Mouse (Mus musculus): ENCODE data around the gene Aox1.

The Aox1 gene

GRCm38 (mm10) chr1:58065606-58066005 lies 35.9 kb downstream of the Aox1 start:
- DNase-seq (ENCODE audit: low spot score): no peak

- DNase-seq (ENCODE audit: low spot score): no peak
Measured at GRCm38 (mm10) chr1:58069181-58069580, 39.5 kb downstream of the Aox1 start.

GRCm38 (mm10) chr1:58070091-58070490 lies 40.4 kb downstream of the Aox1 start:
- no peak for DNase-seq (ENCODE audit: low spot score)

GRCm38 (mm10) chr1:58071006-58071405 lies 41.3 kb downstream of the Aox1 start:
- peak; percentile 24 for DNase-seq (ENCODE audit: low spot score)

GRCm38 (mm10) chr1:58071509-58071908 lies 41.8 kb downstream of the Aox1 start:
- no peak for DNase-seq (ENCODE audit: low spot score)

GRCm38 (mm10) chr1:58072416-58072815 lies 42.7 kb downstream of the Aox1 start:
- DNase-seq (ENCODE audit: low spot score): no peak

- DNase-seq (ENCODE audit: low spot score): no peak
Measured at GRCm38 (mm10) chr1:58072991-58073730, 43.4 kb downstream of the Aox1 start.

GRCm38 (mm10) chr1:58074266-58074665 lies 44.5 kb downstream of the Aox1 start:
- DNase-seq (ENCODE audit: low spot score): no peak

GRCm38 (mm10) chr1:58077882-58078281 lies 48.2 kb downstream of the Aox1 start:
- no peak for DNase-seq (ENCODE audit: low spot score)

- DNase-seq (ENCODE audit: low spot score): no peak
Measured at GRCm38 (mm10) chr1:58078390-58078789, 48.7 kb downstream of the Aox1 start.

GRCm38 (mm10) chr1:58079689-58080088 lies 50.0 kb downstream of the Aox1 start:
- no peak for DNase-seq (ENCODE audit: low spot score)

- no peak for DNase-seq (ENCODE audit: low spot score)
Measured at GRCm38 (mm10) chr1:58080446-58080845, 50.7 kb downstream of the Aox1 start.

- no peak for DNase-seq (ENCODE audit: low spot score)
Measured at GRCm38 (mm10) chr1:58081356-58081755, 51.6 kb downstream of the Aox1 start.

GRCm38 (mm10) chr1:58089316-58089715 lies 59.6 kb downstream of the Aox1 start:
- DNase-seq (ENCODE audit: low spot score): peak; percentile 49

GRCm38 (mm10) chr1:58090191-58090590 lies 60.5 kb downstream of the Aox1 start:
- no peak for DNase-seq (ENCODE audit: low spot score)

GRCm38 (mm10) chr1:58091213-58091612 lies 61.5 kb downstream of the Aox1 start:
- DNase-seq (ENCODE audit: low spot score): no peak

GRCm38 (mm10) chr1:58091992-58092560 lies 62.3 kb downstream of the Aox1 start:
- no peak for DNase-seq (ENCODE audit: low spot score)

GRCm38 (mm10) chr1:58097338-58097737 lies 67.6 kb downstream of the Aox1 start:
- no peak for DNase-seq (ENCODE audit: low spot score)

GRCm38 (mm10) chr1:58099119-58099518 lies 69.4 kb downstream of the Aox1 start:
- DNase-seq (ENCODE audit: low spot score): no peak

GRCm38 (mm10) chr1:58101531-58102146 lies 71.9 kb downstream of the Aox1 start:
- no peak for DNase-seq (ENCODE audit: low spot score)

GRCm38 (mm10) chr1:58102494-58102893 lies 72.8 kb downstream of the Aox1 start:
- no peak for DNase-seq (ENCODE audit: low spot score)

- DNase-seq (ENCODE audit: low spot score): peak; percentile 64
Measured at GRCm38 (mm10) chr1:58105685-58106084, 76.0 kb downstream of the Aox1 start.

- DNase-seq (ENCODE audit: low spot score): no peak
Measured at GRCm38 (mm10) chr1:58107066-58107465, 77.3 kb downstream of the Aox1 start.
